Mouse (Mus musculus) olfactory bulb, adult 2 months (tissue): ENCODE results near the gene Dlgap1.

Experiments used
- CTCF ChIP-seq: fragments of 200-500 bp; IDR thresholded peaks from 2 replicates; pipeline ENCODE4 v1.5.1; 2012; ENCODE audit warnings: low read depth, mild to moderate bottlenecking, low read length, moderate library complexity; ENCODE audit not compliant: insufficient read depth
- POLR2A ChIP-seq: fragments of 200-500 bp; IDR thresholded peaks from 2 replicates; pipeline ENCODE4 v1.6.1; 2012; ENCODE audit warnings: mild to moderate bottlenecking, low read depth, low read length, moderate library complexity; ENCODE audit not compliant: insufficient read depth

DNA sequence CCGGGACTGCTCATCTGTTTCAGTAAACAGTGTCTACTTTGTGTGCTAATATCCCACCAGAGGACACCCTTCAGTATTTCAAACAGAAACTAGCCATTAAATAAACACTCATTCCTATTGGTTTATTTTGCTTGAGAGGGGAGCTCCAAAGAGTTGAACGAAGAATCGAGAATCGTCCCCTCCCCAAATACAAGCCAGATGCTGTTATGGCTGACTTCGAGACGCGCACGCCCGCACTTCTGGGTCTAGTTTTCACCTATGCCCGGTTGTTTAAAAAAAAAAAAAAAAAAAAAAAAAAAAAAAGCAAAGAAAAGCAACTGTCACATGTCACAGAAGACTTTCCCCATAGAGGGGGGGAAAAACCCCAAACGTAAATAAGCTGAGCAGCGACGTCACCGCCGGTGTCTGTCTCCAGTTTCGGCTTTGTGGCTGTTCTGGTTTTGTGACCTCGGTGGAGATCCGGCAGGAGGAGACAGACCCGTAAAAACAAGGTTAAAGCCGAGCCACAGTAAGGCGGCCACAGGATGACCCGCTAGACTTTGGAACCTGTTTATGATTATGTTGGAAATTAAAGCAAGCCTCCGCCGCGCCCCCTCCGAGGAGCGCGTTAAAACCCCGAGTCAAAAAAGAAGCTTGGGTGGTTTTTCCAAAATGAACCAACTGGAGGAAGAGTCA is 883.3 kb downstream of the Dlgap1 start:
- TF ChIP-seq CTCF: no peak
- no peak for TF ChIP-seq POLR2A
